Mouse (Mus musculus) hindbrain, embryonic 10.5 days (tissue): ENCODE data around the gene Hpd. TPM values are rescaled to one million over a fixed set of nuclear protein-coding genes. Genes with fewer than 3 reads are reported as not detected.

ENCODE experiments used
- DNase-seq: peaks from one replicate; pipeline ENCODE4 v3.0.0-alpha.2; 2017; ENCODE audit warnings: low spot score
- H3K27ac ChIP-seq: fragments of 300-500 bp; sonication (generic); 2 replicates; pipeline ENCODE4 v1.5.1; 2016; ENCODE audit warnings: mild to moderate bottlenecking, moderate library complexity
- H3K27me3 ChIP-seq: fragments of 300-500 bp; sonication (generic); 2 replicates; pipeline ENCODE4 v1.6.1; 2016; ENCODE audit warnings: mild to moderate bottlenecking; ENCODE audit not compliant: poor library complexity, insufficient read depth, severe bottlenecking
- H3K36me3 ChIP-seq: fragments of 300-500 bp; sonication (generic); 2 replicates; pipeline ENCODE4 v1.6.1; 2016; ENCODE audit warnings: mild to moderate bottlenecking, moderate library complexity
- H3K4me1 ChIP-seq: fragments of 300-500 bp; sonication (generic); replicated peaks from 2 replicates; pipeline ENCODE4 v1.6.1; 2016; ENCODE audit warnings: mild to moderate bottlenecking
- H3K4me3 ChIP-seq: fragments of 300-500 bp; sonication (generic); 2 replicates; pipeline ENCODE4 v1.5.1; 2016; ENCODE audit warnings: mild to moderate bottlenecking, moderate library complexity
- H3K9me3 ChIP-seq: fragments of 300-500 bp; sonication (generic); 2 replicates; pipeline ENCODE4 v1.6.1; 2016; ENCODE audit warnings: mild to moderate bottlenecking, moderate library complexity
- WGBS: fragments of 180-500 bp; shearing (Covaris S2); methylation state at CpG from one replicate; pipeline ENCODE4 v1.1.7; 2016; 5-methylcytosine and 5-hydroxymethylcytosine counted together
- polyA plus RNA-seq: library from polyadenylated mRNA; unstranded; fragments of >200 nt; fragmentation: Nextera tagmentation; extraction: Ambion mirVana; gene quantifications from 2 replicates; pipeline ENCODE4 v1.2.1, GENCODE M21; 2016

The Hpd gene
- polyA plus RNA-seq, 1 experiment from 2014 or later, result not detected

- 95% methylated on average over 5 of the region's 5 CpGs for WGBS
- H3K36me3 ChIP-seq, result no peaks in the 10 kb centered on the region
- H3K27me3 ChIP-seq, result no peaks in the 10 kb centered on the region
- H3K9me3 ChIP-seq, result 0 out of 2 replicates have a peak, but pooled peaks cover 2% of the 10 kb centered on the region
- H3K4me3 ChIP-seq, result no peak overlapping the region
- H3K27ac ChIP-seq, result no peak overlapping the region
- no peaks in the 10 kb centered on the region; the same call in 1 of the 2 replicates for H3K4me1 ChIP-seq
- DNase-seq, result no peak
Measured at GRCm38 (mm10) chr5:123178792-123179191, 3.7 kb downstream of the Hpd start.

- Histone ChIP-seq H3K27ac (no peak overlapping the region), H3K27me3 (no peaks in the 10 kb centered on the region), H3K9me3 (no peaks in the 10 kb centered on the region), H3K4me3 (peak overlapping the region; percentile 40), H3K36me3 (peaks cover 2% of the 10 kb centered on the region), H3K4me1 (peaks cover 18% of the 10 kb centered on the region)
- DNase-seq, result peak; percentile 90
- 13% methylated on average over 22 of the region's 22 CpGs for WGBS
Measured at GRCm38 (mm10) chr5:123171646-123172350, 10.7 kb downstream of the Hpd start.

GRCm38 (mm10) chr5:123170365-123170764 is 12.2 kb downstream of the Hpd start:
- no peak overlapping the region for H3K27ac ChIP-seq
- DNase-seq, result no peak
- no peak overlapping the region for H3K4me3 ChIP-seq
- WGBS, result 71% methylated on average over 9 of the region's 9 CpGs
- peaks cover 18% of the 10 kb centered on the region for H3K4me1 ChIP-seq
- peaks cover 17% of the 10 kb centered on the region for H3K36me3 ChIP-seq
- H3K27me3 ChIP-seq, result no peaks in the 10 kb centered on the region
- no peaks in the 10 kb centered on the region for H3K9me3 ChIP-seq

- Histone ChIP-seq H3K36me3 (peaks cover 22% of the 10 kb centered on the region), H3K9me3 (no peaks in the 10 kb centered on the region), H3K27me3 (no peaks in the 10 kb centered on the region), H3K4me3 (no peak within 1 kb of the TSS), H3K27ac (no peak within 1 kb of the TSS), H3K4me1 (peaks cover 18% of the 10 kb centered on the region)
- 88% methylated on average over 5 of the region's 5 CpGs for WGBS
- DNase-seq, result no peak
Measured at GRCm38 (mm10) chr5:123169284-123169683, 13.2 kb downstream of the Hpd start, which contains the start of gene Psmd9. Psmd9 (plus strand) TSS chr5:123169413.

GRCm38 (mm10) chr5:123167591-123167990 is 14.9 kb downstream of the Hpd start:
- peaks cover 39% of the 10 kb centered on the region for H3K36me3 ChIP-seq
- H3K4me3 ChIP-seq, result no peak overlapping the region
- no peaks in the 10 kb centered on the region for H3K27me3 ChIP-seq
- H3K4me1 ChIP-seq, result peaks cover 17% of the 10 kb centered on the region
- H3K27ac ChIP-seq, result no peak overlapping the region
- 78% methylated on average over 5 of the region's 5 CpGs for WGBS
- DNase-seq, result no peak
- H3K9me3 ChIP-seq, result no peaks in the 10 kb centered on the region

GRCm38 (mm10) chr5:123166437-123166836 is 16.1 kb downstream of the Hpd start:
- Histone ChIP-seq H3K4me1 (peaks cover 5% of the 10 kb centered on the region), H3K27me3 (no peaks in the 10 kb centered on the region), H3K27ac (no peak overlapping the region), H3K4me3 (no peak overlapping the region), H3K36me3 (peaks cover 50% of the 10 kb centered on the region), H3K9me3 (no peaks in the 10 kb centered on the region)
- no peak for DNase-seq
- WGBS, result 93% methylated on average over 10 of the region's 10 CpGs

- 83% methylated on average over 9 of the region's 9 CpGs for WGBS
- Histone ChIP-seq H3K9me3 (no peaks in the 10 kb centered on the region), H3K36me3 (peaks cover 85% of the 10 kb centered on the region), H3K4me1 (no peaks in the 10 kb centered on the region), H3K27ac (no peak overlapping the region), H3K27me3 (no peaks in the 10 kb centered on the region), H3K4me3 (no peak overlapping the region)
- no peak for DNase-seq
Measured at GRCm38 (mm10) chr5:123162942-123163341, 19.6 kb downstream of the Hpd start.

GRCm38 (mm10) chr5:123160341-123160740 is 22.2 kb downstream of the Hpd start:
- H3K36me3 ChIP-seq, result peaks cover 93% of the 10 kb centered on the region
- 90% methylated on average over 15 of the region's 15 CpGs for WGBS
- H3K4me1 ChIP-seq, result no peaks in the 10 kb centered on the region
- H3K9me3 ChIP-seq, result no peaks in the 10 kb centered on the region
- H3K27me3 ChIP-seq, result no peaks in the 10 kb centered on the region
- no peak overlapping the region for H3K4me3 ChIP-seq
- DNase-seq, result no peak
- no peak overlapping the region for H3K27ac ChIP-seq

GRCm38 (mm10) chr5:123159866-123160265 is 22.7 kb downstream of the Hpd start:
- H3K4me1 ChIP-seq, result no peaks in the 10 kb centered on the region
- H3K4me3 ChIP-seq, result no peak overlapping the region
- H3K36me3 ChIP-seq, result peaks cover 97% of the 10 kb centered on the region
- DNase-seq, result no peak
- H3K9me3 ChIP-seq, result no peaks in the 10 kb centered on the region
- no peak overlapping the region for H3K27ac ChIP-seq
- WGBS, result 97% methylated on average over 15 of the region's 15 CpGs
- no peaks in the 10 kb centered on the region for H3K27me3 ChIP-seq

GRCm38 (mm10) chr5:123159446-123159845 is 23.1 kb downstream of the Hpd start:
- Histone ChIP-seq H3K4me1 (no peaks in the 10 kb centered on the region), H3K9me3 (no peaks in the 10 kb centered on the region), H3K4me3 (no peak overlapping the region), H3K27ac (no peak overlapping the region), H3K27me3 (no peaks in the 10 kb centered on the region), H3K36me3 (peaks cover 98% of the 10 kb centered on the region)
- no peak for DNase-seq
- 91% methylated on average over 4 of the region's 4 CpGs for WGBS

- DNase-seq, result no peak
- whole genome bisulfite sequencing, result 92% methylated on average over 4 of the region's 4 CpGs
- H3K4me1 ChIP-seq, result no peaks in the 10 kb centered on the region
- no peaks in the 10 kb centered on the region for H3K27me3 ChIP-seq
- H3K27ac ChIP-seq, result no peak overlapping the region
- no peaks in the 10 kb centered on the region for H3K9me3 ChIP-seq
- no peak overlapping the region for H3K4me3 ChIP-seq
- H3K36me3 ChIP-seq, result peaks cover 98% of the 10 kb centered on the region
Measured at GRCm38 (mm10) chr5:123157972-123158371, 24.6 kb downstream of the Hpd start.

- Histone ChIP-seq H3K4me3 (0 out of 2 replicates have a peak overlapping the region, but pooled peaks have one; percentile 3), H3K36me3 (peaks cover 98% of the 10 kb centered on the region), H3K4me1 (peaks cover under 1% of the 10 kb centered on the region; the same call in 1 of the 2 replicates), H3K27ac (no peak overlapping the region), H3K9me3 (no peaks in the 10 kb centered on the region), H3K27me3 (no peaks in the 10 kb centered on the region)
- DNase-seq, result no peak
- WGBS, result 83% methylated on average over 12 of the region's 12 CpGs
Measured at GRCm38 (mm10) chr5:123156763-123157162, 25.8 kb downstream of the Hpd start.

- no peak overlapping the region for H3K4me3 ChIP-seq
- no peaks in the 10 kb centered on the region for H3K9me3 ChIP-seq
- peaks cover 14% of the 10 kb centered on the region for H3K4me1 ChIP-seq
- no peaks in the 10 kb centered on the region for H3K27me3 ChIP-seq
- whole genome bisulfite sequencing, result 61% methylated on average over 7 of the region's 7 CpGs
- peak; percentile 67 for DNase-seq
- H3K27ac ChIP-seq, result no peak overlapping the region
- H3K36me3 ChIP-seq, result peaks cover 98% of the 10 kb centered on the region
Measured at GRCm38 (mm10) chr5:123155425-123155824, 27.1 kb downstream of the Hpd start.
